Mouse (Mus musculus) ES-Bruce4 (cell line): ENCODE results near the gene Fbxo10.

Experiments
- CTCF ChIP-seq: IDR thresholded peaks from one replicate; pipeline ENCODE4 v1.8.1; 2011; ENCODE audit warnings: low read depth, low read length
- POLR2A ChIP-seq: IDR thresholded peaks from one replicate; pipeline ENCODE4 v1.8.1; 2011; ENCODE audit warnings: low read length; ENCODE audit not compliant: insufficient read depth

GRCm38 (mm10) chr4:45036048-45036447, 48.4 kb downstream of the Fbxo10 start:
- TF ChIP-seq POLR2A: no peak
- no peak for TF ChIP-seq CTCF
